Mouse (Mus musculus) hindbrain, embryonic 12.5 days (tissue): Measurements from ENCODE around the gene En2. TPM values are rescaled to one million over a fixed set of nuclear protein-coding genes. Genes with fewer than 3 reads are reported as not detected.

Experiments
- ATAC-seq: fragments of 200-750 bp; cut with Nextera tagmentation; 2 replicates; pipeline ENCODE4 v1.8.0; 2017; ENCODE audit warnings: moderate TSS enrichment; ENCODE audit not compliant: low FRiP score
- H3K27ac ChIP-seq: fragments of 300-500 bp; sonication (generic); 2 replicates; pipeline ENCODE4 v1.5.1; 2016; ENCODE audit warnings: mild to moderate bottlenecking
- H3K27me3 ChIP-seq: fragments of 300-500 bp; sonication (generic); 2 replicates; pipeline ENCODE4 v1.6.1; 2016; ENCODE audit warnings: mild to moderate bottlenecking
- H3K36me3 ChIP-seq: fragments of 300-500 bp; sonication (generic); 2 replicates; pipeline ENCODE4 v1.6.1; 2016; ENCODE audit warnings: mild to moderate bottlenecking
- H3K4me1 ChIP-seq: fragments of 300-500 bp; sonication (generic); 2 replicates; pipeline ENCODE4 v1.6.1; 2016
- H3K4me2 ChIP-seq: fragments of 300-500 bp; sonication (generic); replicated peaks from 2 replicates; pipeline ENCODE4 v1.6.1; 2016; ENCODE audit warnings: mild to moderate bottlenecking
- H3K4me3 ChIP-seq: fragments of 300-500 bp; sonication (generic); 2 replicates; pipeline ENCODE4 v1.5.1; 2016; ENCODE audit warnings: mild to moderate bottlenecking
- H3K9ac ChIP-seq: fragments of 300-500 bp; sonication (generic); 2 replicates; pipeline ENCODE4 v1.6.1; 2016; ENCODE audit warnings: mild to moderate bottlenecking, moderate library complexity
- H3K9me3 ChIP-seq: fragments of 300-500 bp; sonication (generic); replicated peaks from 2 replicates; pipeline ENCODE4 v1.6.1; 2016; ENCODE audit warnings: mild to moderate bottlenecking
- WGBS: fragments of 180-500 bp; shearing (Covaris S2); methylation state at CpG from one replicate; pipeline ENCODE4 v1.1.7; 2016; 5-methylcytosine and 5-hydroxymethylcytosine counted together
- polyA plus RNA-seq: library from polyadenylated mRNA; unstranded; fragments of >200 nt; fragmentation: Nextera tagmentation; extraction: Ambion mirVana; gene quantifications from 2 replicates; pipeline ENCODE4 v1.2.1, GENCODE M21; 2016

Gene En2
- polyA plus RNA-seq = 0.66 and 0.86 TPM in 2 replicates

GRCm38 (mm10) chr5:28165358-28166255 lies at the start of gene En2:
TSS of gene En2 (plus strand) at chr5:28165694.
- Histone ChIP-seq H3K9ac (peak within 1 kb of the TSS; percentile 77), H3K36me3 (no peaks in the 10 kb centered on the region), H3K9me3 (no peaks in the 10 kb centered on the region), H3K27me3 (peaks cover 88% of the 10 kb centered on the region), H3K27ac (peak within 1 kb of the TSS; percentile 86), H3K4me3 (peak within 1 kb of the TSS; percentile 51), H3K4me2 (peak within 1 kb of the TSS; percentile 57), H3K4me1 (peaks cover 15% of the 10 kb centered on the region)
- peak; percentile 87 for ATAC-seq
- under 1% methylated on average over 109 of the region's 113 CpGs for WGBS

- Histone ChIP-seq H3K4me2 (peak overlapping the region; percentile 54), H3K4me1 (peaks cover 16% of the 10 kb centered on the region), H3K9me3 (no peaks in the 10 kb centered on the region), H3K4me3 (peak overlapping the region; percentile 29), H3K36me3 (no peaks in the 10 kb centered on the region), H3K27me3 (peaks cover 68% of the 10 kb centered on the region), H3K9ac (peak overlapping the region; percentile 59; the same call in 1 of the 2 replicates), H3K27ac (no peak overlapping the region)
- ATAC-seq = no peak
- WGBS = 4% methylated on average over 13 of the region's 13 CpGs
Measured at GRCm38 (mm10) chr5:28117251-28117880, 48.1 kb upstream of the En2 start.

- H3K27ac ChIP-seq = peak overlapping the region; percentile 35; the same call in 1 of the 2 replicates
- H3K9ac ChIP-seq = peak overlapping the region; percentile 59
- H3K4me3 ChIP-seq = peak overlapping the region; percentile 29
- H3K9me3 ChIP-seq = no peaks in the 10 kb centered on the region
- peak overlapping the region; percentile 54 for H3K4me2 ChIP-seq
- H3K27me3 ChIP-seq = peaks cover 72% of the 10 kb centered on the region
- H3K4me1 ChIP-seq = peaks cover 16% of the 10 kb centered on the region
- no peaks in the 10 kb centered on the region for H3K36me3 ChIP-seq
- no peak for ATAC-seq
- WGBS = under 1% methylated on average over 30 of the region's 30 CpGs
Measured at GRCm38 (mm10) chr5:28117882-28118530, 47.5 kb upstream of the En2 start.

- Histone ChIP-seq H3K4me3 (peak overlapping the region; percentile 29), H3K4me1 (peaks cover 20% of the 10 kb centered on the region), H3K27ac (no peak overlapping the region; the same call in 1 of the 2 replicates), H3K27me3 (peaks cover 77% of the 10 kb centered on the region), H3K4me2 (peak overlapping the region; percentile 54), H3K9ac (peak overlapping the region; percentile 59; the same call in 1 of the 2 replicates), H3K9me3 (no peaks in the 10 kb centered on the region), H3K36me3 (no peaks in the 10 kb centered on the region)
- under 1% methylated on average over 19 of the region's 19 CpGs for WGBS
- no peak for ATAC-seq
Measured at GRCm38 (mm10) chr5:28118531-28118925, 47.0 kb upstream of the En2 start.

- Histone ChIP-seq H3K9ac (no peak overlapping the region), H3K27ac (no peak overlapping the region), H3K4me1 (peaks cover 30% of the 10 kb centered on the region), H3K9me3 (no peaks in the 10 kb centered on the region), H3K36me3 (no peaks in the 10 kb centered on the region), H3K4me3 (no peak overlapping the region), H3K27me3 (peaks cover 80% of the 10 kb centered on the region), H3K4me2 (no peak overlapping the region)
- 29% methylated on average over 3 of the region's 3 CpGs for WGBS
- ATAC-seq = no peak
Measured at GRCm38 (mm10) chr5:28119576-28119975, 45.9 kb upstream of the En2 start.

- H3K36me3 ChIP-seq = no peaks in the 10 kb centered on the region
- peak overlapping the region; percentile 12; the same call in 1 of the 2 replicates for H3K4me3 ChIP-seq
- H3K9ac ChIP-seq = peak overlapping the region; percentile 35; the same call in 1 of the 2 replicates
- no peaks in the 10 kb centered on the region for H3K9me3 ChIP-seq
- H3K4me2 ChIP-seq = peak overlapping the region; percentile 36
- peak overlapping the region; percentile 66; the same call in 1 of the 2 replicates for H3K27ac ChIP-seq
- peak; percentile 78; the same call in 1 of the 2 replicates for ATAC-seq
- peaks cover 24% of the 10 kb centered on the region for H3K4me1 ChIP-seq
- WGBS = under 1% methylated on average over 27 of the region's 27 CpGs
- H3K27me3 ChIP-seq = peaks cover 95% of the 10 kb centered on the region
Measured at GRCm38 (mm10) chr5:28122491-28123454, 42.7 kb upstream of the En2 start.

GRCm38 (mm10) chr5:28123455-28123825 lies 42.1 kb upstream of the En2 start:
- Histone ChIP-seq H3K4me1 (peaks cover 18% of the 10 kb centered on the region), H3K36me3 (no peaks in the 10 kb centered on the region), H3K4me3 (peak overlapping the region; percentile 12; the same call in 1 of the 2 replicates), H3K9ac (0 out of 2 replicates have a peak overlapping the region, but pooled peaks have one; percentile 35), H3K9me3 (no peaks in the 10 kb centered on the region), H3K4me2 (peak overlapping the region; percentile 36), H3K27me3 (peaks cover 95% of the 10 kb centered on the region), H3K27ac (peak overlapping the region; percentile 66; the same call in 1 of the 2 replicates)
- under 1% methylated on average over 11 of the region's 11 CpGs for WGBS
- ATAC-seq = 0 out of 2 replicates have a peak, but pooled peaks have one; percentile 57

GRCm38 (mm10) chr5:28124321-28125230 lies 40.9 kb upstream of the En2 start:
- peaks cover 15% of the 10 kb centered on the region for H3K4me1 ChIP-seq
- WGBS = 3% methylated on average over 28 of the region's 28 CpGs
- peak overlapping the region; percentile 13 for H3K9ac ChIP-seq
- H3K27me3 ChIP-seq = peaks cover 92% of the 10 kb centered on the region
- peak overlapping the region; percentile 36 for H3K4me2 ChIP-seq
- H3K27ac ChIP-seq = peak overlapping the region; percentile 57
- H3K9me3 ChIP-seq = no peaks in the 10 kb centered on the region
- no peaks in the 10 kb centered on the region for H3K36me3 ChIP-seq
- H3K4me3 ChIP-seq = peak overlapping the region; percentile 20
- peak; percentile 74 for ATAC-seq

GRCm38 (mm10) chr5:28128851-28129250 lies 36.6 kb upstream of the En2 start:
- ATAC-seq = no peak
- Histone ChIP-seq H3K36me3 (no peaks in the 10 kb centered on the region), H3K27me3 (peaks cover 72% of the 10 kb centered on the region), H3K27ac (no peak overlapping the region), H3K9me3 (no peaks in the 10 kb centered on the region), H3K4me1 (peaks cover 8% of the 10 kb centered on the region), H3K4me3 (no peak overlapping the region), H3K9ac (no peak overlapping the region), H3K4me2 (no peak overlapping the region)
- WGBS = 56% methylated on average over 1 of the region's 1 CpGs

- no peak overlapping the region for H3K4me2 ChIP-seq
- no peak overlapping the region for H3K27ac ChIP-seq
- H3K9ac ChIP-seq = no peak overlapping the region
- H3K4me3 ChIP-seq = no peak overlapping the region
- H3K9me3 ChIP-seq = no peaks in the 10 kb centered on the region
- peaks cover 45% of the 10 kb centered on the region for H3K27me3 ChIP-seq
- no peaks in the 10 kb centered on the region for H3K4me1 ChIP-seq
- H3K36me3 ChIP-seq = no peaks in the 10 kb centered on the region
- no peak for ATAC-seq
- 81% methylated on average over 5 of the region's 5 CpGs for WGBS
Measured at GRCm38 (mm10) chr5:28132231-28132630, 33.3 kb upstream of the En2 start.
